Mouse (Mus musculus) urinary bladder, postnatal 10 days (tissue): ENCODE data around the gene Lgals7.
"Not testable (repeated sequence)": the region's sequence is repeated elsewhere in the genome, so short reads cannot be mapped to it uniquely, and the experiment has no call there.

ENCODE experiments used
- DNase-seq: peaks from one replicate; pipeline ENCODE4 v3.0.0; 2022; ENCODE audit warnings: low spot score

Gene Lgals7

DNA sequence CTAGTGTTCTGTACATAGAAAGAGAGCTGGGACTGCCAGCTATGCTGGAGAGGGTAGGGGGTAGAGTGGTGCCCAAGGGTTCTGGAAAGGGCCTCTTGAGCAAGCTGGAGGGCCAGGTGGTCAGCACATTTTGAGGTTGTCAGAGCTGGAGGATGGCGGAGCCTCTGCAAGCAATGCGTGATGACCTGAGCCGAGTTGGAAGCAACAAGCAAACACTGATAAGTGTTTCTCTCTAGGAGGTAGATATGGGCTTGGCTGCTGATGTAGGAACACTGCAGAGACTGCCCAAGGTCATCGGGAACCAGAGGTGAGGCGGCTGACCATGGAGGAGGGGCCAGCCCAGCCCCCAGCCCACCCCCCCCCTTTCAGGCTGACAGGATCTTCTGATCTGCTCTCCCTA is 32.7 kb upstream of the Lgals7 start:
- DNase-seq: no peak

DNA sequence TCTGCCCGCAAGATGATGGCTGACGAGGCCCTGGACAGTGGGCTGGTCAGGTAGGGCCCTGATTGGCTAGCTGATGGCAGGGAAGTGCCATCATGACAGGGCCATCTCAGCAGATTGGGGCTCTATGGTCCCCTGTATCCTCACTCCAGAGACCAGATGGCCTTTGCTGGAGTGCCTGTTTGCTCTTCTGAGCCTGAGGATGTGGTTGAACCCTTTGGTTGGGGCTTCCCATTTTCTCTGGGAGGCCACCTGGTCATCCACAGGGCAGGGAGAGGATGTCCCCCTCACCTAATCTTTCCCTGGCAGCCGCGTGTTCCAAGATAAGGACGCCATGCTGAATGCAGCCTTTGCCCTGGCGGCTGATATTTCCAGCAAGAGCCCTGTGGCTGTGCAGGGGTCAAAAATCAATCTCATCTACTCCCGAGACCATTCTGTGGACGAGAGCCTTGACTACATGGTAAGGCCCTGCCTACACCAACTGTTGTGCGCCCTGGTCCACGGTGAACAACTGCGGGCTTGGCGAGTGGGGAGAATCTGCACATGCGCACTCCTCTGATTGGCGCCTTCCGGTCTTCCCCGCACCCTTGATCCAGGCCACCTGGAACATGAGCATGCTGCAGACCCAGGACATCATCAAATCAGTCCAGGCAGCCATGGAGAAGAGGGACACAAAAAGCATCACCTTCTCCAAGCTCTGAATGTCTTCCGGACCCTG is 32.1 kb upstream of the Lgals7 start:
- DNase-seq: no peak

DNA sequence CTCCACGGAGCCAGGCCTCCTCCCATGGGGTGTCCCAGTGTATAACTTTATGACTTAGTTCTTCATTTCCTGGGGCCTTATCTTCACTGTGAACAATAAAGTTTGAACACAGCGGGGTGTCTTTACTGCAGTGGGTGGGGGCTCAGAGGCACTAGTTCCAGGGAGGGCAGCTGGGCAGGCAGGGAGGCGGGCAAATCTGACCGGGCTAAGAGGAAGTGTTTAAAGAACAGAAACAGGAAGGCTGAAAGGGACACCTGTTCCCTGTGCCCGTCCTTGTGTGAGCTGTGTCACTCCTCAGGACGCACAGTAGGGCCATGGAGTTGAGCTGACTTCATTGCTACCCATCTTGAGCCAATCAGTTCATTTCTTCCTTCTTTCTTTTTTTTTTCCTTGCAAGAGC is 31.5 kb upstream of the Lgals7 start:
- no peak for DNase-seq

DNA sequence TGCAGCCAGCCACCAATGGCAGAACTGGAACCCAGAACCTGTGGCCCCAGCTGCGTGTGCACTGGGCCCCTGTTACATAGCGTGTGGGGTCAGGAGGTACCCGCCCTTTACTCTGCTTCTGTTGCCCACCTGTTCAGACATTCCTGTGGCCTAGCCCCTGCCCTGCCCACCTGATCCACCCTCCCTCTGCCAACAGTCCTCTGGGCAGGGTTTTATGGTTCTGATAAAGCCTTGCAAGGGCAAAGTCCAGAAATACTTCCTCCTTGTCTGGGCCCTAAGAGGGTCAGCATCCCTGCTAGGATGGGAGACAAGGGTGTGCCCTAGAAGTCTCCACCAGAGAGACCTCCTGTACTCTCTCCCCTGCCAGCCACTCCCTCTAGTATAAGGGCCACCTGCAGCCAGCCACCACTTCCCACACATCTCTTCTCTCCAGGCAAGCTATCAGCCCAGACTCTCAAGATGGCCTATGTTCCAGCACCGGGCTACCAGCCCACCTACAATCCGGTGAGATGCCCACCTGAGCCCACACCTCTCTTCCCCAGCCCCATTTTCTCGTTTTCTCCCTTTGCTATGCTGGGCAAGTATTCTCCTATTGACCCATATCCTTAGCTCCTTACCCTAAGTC is 29.8 kb upstream of the Lgals7 start, which contains the start of gene Lgals4:
Gene Lgals4 (plus strand): TSS at position 132 of the 625 bp plus-strand sequence.
- DNase-seq: no peak

DNA sequence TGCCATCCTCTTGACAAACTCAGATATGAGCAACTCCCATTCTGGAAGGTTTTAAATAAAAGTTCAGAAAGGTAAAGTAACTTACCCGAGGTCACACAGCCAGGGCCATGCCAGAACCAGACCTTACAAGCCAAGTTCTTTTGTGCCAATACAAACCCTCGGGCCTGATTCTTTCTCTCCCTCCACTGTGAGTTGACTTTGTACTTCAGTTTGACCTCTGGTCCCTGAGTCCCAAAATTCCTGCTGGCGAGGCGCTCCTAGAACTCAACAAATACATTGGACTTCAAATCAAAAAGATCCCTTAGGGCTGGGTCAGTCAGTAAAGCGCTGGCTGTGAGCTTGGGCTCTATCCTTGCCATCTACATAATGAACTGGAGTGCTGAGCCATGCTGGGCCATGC is 26.7 kb upstream of the Lgals7 start:
- DNase-seq: no peak

DNA sequence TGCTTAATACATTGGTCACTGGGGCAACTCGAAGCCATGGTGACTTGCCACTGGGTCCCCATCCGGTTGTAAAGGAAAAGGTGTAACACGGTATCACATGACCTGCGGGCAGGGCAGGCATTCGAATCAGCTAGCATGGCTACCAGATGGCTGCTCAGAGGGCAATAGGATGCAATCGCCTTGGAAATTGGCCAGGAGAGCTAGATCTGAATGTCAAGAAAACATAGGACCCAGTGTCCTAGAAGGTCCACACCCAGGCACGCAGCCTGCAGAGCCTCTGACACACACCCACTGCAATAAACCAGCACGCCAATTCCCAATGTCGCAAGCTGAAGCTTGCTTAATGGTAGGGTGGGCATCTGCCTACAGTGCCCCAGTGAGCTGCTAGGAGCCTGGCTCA is 25.3 kb upstream of the Lgals7 start:
- no peak for DNase-seq

DNA sequence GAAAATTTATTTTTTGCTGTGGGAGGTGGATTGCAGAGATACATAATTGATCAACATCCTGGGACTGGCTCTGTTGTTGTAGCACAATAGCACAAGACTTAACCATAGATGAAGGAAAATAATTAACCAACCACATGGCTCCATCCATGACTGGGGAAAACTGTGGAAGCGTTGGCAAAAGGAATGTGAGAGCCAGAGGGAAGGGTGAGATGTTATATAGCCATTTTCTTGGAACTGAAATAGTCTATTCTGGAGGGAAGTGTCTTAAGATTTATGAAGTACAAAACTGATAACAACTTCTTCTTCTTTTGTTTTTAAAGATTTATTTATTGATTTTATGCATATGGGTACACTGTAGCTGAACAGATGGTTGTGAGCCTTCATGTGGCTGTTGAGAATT is 16.4 kb upstream of the Lgals7 start:
- no peak for DNase-seq

DNA sequence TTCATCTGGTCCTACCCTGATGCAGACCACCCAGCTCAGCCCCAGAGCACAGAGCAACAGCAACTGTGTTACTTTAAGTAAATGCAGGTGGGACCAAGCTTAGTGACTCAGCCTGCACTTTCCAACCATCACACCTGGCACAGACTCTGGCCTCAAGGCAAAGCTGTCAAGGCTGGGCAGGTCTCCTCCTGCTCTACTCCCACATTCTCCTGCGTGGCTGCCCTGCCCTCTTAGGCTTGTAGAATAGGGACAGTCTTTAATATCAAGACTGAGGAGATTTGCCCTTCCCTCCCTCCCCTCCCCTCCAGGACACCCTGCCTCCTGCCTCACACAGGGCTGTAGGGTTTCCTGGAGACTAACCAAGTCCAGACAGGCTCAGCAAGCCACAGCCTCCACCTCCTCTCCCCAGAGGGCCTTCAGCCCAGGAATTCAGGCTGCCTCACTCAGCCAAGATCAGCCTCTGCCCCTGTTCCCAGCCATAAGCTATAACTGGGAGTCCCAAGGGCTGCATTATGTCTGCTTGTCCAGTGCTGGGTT is 13.9 kb upstream of the Lgals7 start:
- DNase-seq: no peak

DNA sequence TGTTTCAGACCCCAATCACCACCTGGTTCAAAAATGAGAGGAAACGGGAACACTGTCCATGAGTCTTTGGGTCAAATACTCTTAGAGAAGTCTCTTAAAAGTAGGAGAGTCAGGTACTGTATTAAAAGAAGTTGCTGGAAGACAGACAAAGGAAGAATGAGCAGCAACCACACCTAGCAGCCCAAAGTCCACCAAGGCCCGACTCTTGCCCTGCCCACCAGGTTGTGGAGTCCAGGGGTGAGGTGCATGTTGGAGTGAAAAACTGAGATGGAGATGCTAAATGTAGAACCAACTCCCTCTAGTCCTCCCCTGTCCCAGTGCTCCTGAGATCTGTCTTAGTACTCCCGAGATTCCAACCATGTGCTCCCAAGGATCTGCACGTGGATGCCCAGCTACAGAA is 13.0 kb upstream of the Lgals7 start:
- DNase-seq: no peak

DNA sequence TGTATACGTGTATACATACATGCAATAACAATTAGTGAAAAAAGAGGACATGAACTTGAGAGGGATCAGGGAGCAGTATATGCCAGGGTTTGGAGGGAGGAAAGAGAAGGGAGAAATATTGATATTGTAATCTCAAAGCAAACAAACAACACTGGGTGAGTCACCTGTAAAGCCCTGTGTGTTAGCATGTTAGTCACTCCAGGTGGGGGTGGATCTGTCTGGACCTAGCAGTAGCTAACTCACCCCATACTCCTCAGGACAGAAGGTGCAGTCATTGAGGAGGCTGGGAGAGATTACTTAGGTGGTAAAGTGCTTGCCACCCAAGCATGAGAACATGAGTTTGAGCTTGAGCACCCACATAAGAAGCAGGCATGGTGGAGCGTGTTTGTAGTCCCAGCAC is 3.7 kb upstream of the Lgals7 start:
- no peak for DNase-seq

DNA sequence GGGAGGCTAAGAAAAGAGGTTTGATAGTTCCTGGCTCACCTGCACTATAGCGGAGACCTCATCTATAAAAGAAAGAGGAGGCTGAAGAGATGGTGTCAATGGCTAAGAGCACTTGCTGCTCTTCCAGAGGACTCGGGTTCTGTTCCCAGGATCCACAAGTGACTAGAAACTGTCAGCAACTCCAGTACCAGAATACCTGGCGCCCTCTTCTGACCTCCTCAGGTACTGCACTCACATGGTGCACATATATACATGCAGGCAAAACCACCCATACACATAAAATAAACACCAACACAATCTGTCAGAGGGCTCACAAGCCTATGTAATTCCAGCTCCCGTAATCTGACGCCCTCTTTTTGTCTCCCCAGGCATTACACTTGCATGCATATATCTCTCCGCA is 2.8 kb upstream of the Lgals7 start:
- no peak for DNase-seq

DNA sequence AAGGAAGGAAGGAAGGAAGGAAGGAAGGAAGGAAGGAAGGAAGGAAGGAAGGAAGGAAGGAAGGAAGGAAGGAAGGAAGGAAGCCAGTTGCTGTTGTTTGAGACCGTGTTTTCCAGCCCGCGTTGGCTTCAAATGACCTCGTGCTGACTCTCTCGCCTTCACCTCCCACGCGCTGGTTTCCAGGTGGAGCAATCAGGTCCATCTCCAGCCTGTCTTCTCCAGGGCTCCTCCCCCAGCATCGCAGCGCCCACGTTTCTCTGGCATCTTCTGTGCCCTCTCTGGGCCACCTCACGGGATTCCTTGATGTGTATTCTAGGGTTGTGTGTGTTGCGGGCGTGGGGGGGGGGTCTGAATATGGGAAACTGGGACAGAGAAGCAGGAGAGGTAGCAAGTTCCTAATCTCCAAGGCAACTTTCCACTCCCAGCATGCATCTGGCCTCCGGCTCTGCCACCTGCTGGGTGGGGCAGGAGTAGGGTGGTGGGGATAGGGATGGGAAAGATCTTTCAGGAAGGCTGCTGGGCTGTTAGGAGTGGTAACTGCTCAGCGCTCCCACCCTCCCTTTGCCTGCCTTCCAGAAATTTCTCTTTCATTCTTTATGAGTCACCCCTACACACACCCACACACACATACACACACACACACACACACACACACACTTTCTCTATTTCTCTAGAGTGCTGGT is 695 bp upstream of the Lgals7 start:
- DNase-seq: no peak

DNA sequence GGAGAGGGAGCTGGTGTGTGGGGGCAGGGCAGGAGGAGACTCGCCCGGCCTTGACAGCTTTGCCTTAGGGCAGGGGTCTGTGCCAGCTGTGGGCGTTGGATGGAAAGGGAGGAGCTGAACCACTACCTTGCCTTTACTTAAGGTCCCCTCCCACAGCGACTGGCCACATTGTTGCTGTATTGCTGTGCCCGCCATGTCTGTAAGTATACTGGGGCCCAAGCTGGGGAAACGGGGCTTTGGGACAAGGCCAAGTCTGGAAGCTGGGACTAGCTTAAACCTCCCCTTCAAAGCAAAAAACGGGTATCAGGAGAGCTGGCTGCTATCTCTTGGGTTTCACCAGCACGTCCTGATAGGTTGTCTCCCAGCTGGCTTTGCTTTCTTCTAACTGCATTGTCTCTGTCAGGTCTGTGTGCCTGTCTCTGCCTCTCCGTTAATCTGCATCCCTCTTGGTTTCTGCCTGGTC is 666 bp downstream of the Lgals7 start:
- DNase-seq: no peak

DNA sequence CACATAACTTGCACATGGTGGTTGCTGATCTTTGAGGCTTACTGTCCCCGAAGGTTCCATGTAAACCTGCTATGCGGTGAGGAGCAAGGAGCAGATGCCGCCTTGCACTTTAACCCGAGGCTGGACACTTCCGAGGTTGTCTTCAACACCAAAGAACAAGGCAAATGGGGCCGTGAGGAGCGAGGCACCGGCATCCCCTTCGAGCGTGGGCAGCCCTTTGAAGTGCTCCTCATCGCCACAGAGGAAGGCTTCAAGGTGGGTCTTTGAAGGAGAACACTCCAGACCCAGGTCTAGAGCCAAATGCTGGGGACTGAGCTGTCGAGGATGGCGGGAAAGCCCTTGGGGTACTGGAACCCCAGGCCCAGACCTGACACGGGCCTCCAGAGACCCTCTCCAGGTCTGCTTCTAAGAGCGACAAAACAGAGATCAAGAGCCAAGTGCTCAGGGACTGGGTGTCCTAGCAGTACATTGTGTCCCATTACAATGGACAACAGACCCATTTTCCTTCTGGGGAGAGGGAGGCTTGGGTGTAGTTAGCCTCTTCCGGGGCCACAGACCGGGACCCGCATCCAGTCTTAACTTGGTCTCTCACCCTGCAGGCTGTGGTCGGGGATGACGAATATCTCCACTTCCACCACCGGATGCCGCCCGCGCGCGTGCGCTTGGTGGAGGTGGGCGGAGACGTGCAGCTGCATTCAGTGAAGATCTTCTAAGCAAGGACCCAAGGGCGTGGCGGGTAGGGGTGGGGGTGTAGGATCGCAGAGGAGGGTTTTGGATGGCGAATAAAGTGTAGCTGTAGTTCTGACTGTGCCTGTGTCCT is 2.0 kb downstream of the Lgals7 start:
- no peak for DNase-seq

DNA sequence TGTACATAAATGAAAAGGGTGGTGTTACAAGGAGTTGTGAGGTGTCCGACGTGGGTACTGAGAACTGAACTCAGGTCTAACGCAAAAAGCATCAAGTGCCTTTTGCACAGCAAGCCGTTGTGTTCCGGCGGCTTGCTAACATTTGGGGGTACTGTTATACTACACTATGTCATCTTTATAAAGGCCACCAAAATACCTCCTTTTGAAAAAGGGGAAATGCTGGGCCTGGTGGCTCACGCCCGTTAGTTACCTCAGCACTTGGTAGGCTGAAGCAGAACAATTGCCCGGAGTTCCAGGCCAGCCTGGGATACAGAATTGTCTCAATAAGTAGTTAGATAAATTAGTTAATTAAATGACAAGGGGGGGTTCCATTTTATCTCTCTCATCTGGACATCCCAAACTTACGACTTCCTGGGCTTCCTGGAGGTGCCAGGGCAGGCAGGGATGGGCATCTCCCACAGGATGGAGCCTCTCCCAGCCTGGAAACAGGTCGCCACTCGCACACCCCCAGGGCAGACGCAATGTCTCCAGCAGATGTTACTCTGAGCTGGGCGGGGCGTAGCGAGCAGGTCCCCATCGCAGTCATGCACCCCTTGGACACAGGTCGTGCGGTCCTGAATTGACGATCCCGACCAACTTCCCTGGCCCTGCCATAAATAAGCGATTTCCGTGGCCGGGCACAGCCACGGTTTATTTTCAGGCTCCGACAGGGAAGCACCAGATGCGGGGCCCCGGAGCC is 3.3 kb downstream of the Lgals7 start:
- no peak for DNase-seq

DNA sequence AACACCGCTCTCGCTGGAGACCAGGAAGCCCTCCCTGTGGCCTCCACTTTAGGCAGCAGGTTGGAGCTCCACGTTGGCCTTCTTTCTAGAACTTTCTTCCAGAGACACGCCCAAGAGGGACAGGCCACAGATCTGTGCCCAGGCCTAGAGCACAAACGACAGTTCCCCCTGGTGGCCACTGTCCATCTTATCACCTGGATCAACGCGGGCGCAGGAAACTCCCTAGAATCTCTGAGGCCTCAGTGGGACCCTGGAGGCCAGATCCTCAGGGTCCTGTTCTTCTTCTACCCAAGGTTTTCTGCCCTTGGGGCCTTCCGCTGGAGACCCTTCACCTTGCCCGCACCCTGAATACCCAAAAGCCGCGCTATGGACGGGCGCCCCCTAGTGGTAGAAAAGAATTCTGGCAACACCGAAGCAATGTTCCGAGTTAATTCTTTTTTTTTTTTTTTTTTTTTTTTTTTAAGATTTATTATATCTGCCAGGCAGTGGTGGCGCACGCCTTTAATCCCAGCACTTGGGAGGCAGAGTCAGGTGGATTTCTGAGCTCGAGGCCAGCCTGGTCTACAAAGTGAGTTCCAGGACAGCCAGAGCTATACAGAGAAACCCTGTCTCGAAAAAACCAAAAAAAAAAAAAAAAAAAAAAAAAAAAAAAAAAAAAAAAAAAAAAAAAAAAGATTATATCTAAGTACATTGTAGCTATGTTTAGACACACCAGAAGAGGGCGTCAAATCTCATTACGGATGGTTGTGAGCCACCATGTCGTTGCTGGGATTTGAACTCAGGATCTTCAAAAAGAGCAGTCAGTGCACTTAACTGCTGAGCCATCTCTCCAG is 4.1 kb downstream of the Lgals7 start:
- not testable (repeated sequence) for DNase-seq

DNA sequence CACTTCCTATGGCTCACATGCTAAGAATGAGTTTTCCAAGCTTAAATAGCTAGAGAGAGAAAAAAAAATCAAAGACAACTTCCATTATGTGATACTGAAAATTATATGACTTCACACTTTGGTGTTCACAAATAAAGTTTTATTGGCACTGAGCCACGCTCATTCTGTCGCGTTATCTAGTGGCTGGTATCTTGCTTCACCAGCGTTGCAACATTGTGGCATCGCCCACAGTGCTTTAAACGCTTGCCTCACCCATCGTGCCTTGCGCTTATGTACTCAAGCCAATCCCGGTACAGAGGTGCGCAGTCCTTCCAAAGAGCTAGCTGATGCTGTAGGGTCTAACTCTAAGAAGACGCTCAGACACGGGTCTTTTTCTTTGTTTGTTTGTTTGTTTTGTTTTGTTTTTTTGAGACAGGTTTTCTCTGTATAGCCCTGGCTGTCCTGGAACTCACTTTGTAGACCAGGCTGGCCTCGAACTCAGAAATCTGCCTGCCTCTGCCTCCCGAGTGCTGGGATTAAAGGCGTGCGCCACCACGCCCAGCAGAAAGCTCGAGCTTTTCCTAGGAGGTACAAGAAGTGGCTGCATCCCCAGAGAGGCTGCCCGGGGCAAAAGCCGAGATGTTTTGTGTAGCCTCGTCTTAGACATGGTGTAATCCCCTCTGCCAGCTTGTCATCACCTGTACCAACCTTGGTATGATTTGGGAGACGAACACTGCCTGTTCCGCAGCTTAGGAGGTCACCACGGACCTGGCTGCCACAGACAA is 7.4 kb downstream of the Lgals7 start:
- DNase-seq: no peak

DNA sequence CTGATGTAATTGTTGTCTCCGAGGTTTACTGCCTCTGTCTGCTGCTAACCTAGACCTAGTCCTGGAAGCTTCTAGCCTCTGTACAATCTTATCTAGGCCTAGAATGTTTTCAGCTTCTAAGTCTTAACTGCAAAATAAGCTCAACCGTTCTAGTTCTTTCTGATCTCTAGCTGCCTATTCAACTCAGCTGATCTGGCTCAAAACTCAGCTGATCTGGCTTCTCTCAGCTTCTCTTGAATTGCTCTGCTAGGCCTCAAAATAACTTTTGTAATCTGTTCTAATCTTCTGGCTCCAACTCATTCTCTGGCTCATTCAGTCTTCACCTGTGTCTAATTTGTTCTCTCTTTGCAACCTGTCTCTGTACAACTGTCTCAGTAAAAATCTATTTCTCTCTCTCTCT is 10.9 kb downstream of the Lgals7 start:
- no peak for DNase-seq

DNA sequence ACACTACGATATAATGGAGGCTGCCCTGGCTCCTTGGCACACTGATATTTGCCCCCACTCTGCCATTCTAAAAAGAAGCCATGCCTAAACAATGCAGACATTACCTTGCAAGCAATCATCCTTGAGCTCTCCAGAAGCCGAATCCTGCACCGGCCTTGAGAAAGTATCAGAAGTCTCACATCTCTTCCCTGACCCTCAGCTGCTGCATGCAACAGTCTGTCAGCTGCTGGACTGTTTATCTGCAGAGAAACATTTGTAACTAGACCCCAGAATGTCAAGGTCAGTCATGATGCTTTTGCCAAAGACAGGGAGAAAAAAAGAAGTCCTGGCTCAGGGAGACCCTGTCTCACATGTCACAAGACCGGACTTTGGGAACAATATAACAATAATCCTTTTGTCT is 12.4 kb downstream of the Lgals7 start:
- no peak for DNase-seq

DNA sequence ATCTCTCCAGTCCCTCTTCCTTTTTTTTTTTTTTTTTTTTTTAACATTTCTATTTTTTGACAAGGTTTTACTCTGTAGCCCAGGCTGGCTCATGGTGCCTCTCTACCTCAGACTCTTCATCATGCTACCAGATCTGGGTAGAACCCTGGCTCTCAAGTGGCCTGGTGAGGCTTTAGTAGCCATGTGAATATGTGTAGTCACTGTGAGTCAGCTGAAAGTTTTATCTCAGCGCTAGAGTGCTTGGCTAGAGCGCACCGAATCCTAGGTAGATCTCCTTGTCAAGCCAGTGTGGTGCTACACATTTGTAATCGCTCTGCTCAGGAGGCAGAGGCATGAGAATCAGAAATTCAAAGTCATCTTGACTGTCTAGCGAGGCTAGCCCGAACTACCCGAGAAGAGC is 13.5 kb downstream of the Lgals7 start:
- no peak for DNase-seq
